Mouse (Mus musculus) intestine, embryonic 14.5 days (tissue): ENCODE data around the gene Trim50. TPM values are rescaled to one million over a fixed set of nuclear protein-coding genes. Genes with fewer than 3 reads are reported as not detected.
A peak's percentile ranks its signal among the peaks of the same experiment; 100 is the strongest.

ENCODE experiments used
- ATAC-seq: fragments of 200-750 bp; cut with Nextera tagmentation; replicated peaks from 2 replicates; pipeline ENCODE4 v1.8.0; 2017; ENCODE audit warnings: low read depth, moderate number of reproducible peaks, moderate TSS enrichment, moderate library complexity; ENCODE audit not compliant: low FRiP score, low TSS enrichment
- DNase-seq: peaks from one replicate; pipeline ENCODE4 v3.0.0-alpha.2; 2018; ENCODE audit warnings: low spot score
- H3K27ac ChIP-seq: fragments of 300-500 bp; sonication (generic); 2 replicates; pipeline ENCODE4 v1.5.1; 2014; ENCODE audit warnings: low read depth, mild to moderate bottlenecking, control low read depth
- H3K27me3 ChIP-seq: fragments of 300-500 bp; sonication (generic); replicated peaks from 2 replicates; pipeline ENCODE4 v1.6.1; 2014; ENCODE audit warnings: low read length, control low read depth; ENCODE audit not compliant: control insufficient read depth, insufficient read depth
- H3K36me3 ChIP-seq: fragments of 300-500 bp; sonication (generic); 2 replicates; pipeline ENCODE4 v1.6.1; 2014; ENCODE audit warnings: low read length, control low read depth; ENCODE audit not compliant: control insufficient read depth, insufficient read depth
- H3K4me1 ChIP-seq: fragments of 300-500 bp; sonication (generic); replicated peaks from 2 replicates; pipeline ENCODE4 v1.6.1; 2014; ENCODE audit warnings: low read length, control low read depth, mixed read lengths; ENCODE audit not compliant: control insufficient read depth, insufficient read depth
- H3K4me2 ChIP-seq: fragments of 300-500 bp; sonication (generic); 2 replicates; pipeline ENCODE4 v1.6.1; 2014; ENCODE audit warnings: low read length
- H3K4me3 ChIP-seq: fragments of 300-500 bp; sonication (generic); 2 replicates; pipeline ENCODE4 v1.5.1; 2014; ENCODE audit warnings: low read depth, low read length, control low read depth, mixed read lengths
- H3K9ac ChIP-seq: fragments of 300-500 bp; sonication (generic); 2 replicates; pipeline ENCODE4 v1.6.1; 2014; ENCODE audit warnings: mild to moderate bottlenecking, low read length
- H3K9me3 ChIP-seq: fragments of 300-500 bp; sonication (generic); 2 replicates; pipeline ENCODE4 v1.6.1; 2016; ENCODE audit warnings: low read length, control low read depth; ENCODE audit not compliant: control insufficient read depth
- WGBS: fragments of 180-500 bp; shearing (Covaris S2); extraction: QIAGEN DNeasy Blood & Tissue Kit; methylation state at CpG from one replicate; pipeline ENCODE4 v1.1.7; 2014; 5-methylcytosine and 5-hydroxymethylcytosine counted together
- polyA plus RNA-seq: library from polyadenylated mRNA; unstranded; fragments of >200 nt; fragmentation: Nextera tagmentation; extraction: Ambion mirVana; gene quantifications from 2 replicates; pipeline ENCODE4 v1.2.1, GENCODE M21; 2014

Gene Trim50
- polyA plus RNA-seq, 1 experiment from 2014 or later: not detected

DNA sequence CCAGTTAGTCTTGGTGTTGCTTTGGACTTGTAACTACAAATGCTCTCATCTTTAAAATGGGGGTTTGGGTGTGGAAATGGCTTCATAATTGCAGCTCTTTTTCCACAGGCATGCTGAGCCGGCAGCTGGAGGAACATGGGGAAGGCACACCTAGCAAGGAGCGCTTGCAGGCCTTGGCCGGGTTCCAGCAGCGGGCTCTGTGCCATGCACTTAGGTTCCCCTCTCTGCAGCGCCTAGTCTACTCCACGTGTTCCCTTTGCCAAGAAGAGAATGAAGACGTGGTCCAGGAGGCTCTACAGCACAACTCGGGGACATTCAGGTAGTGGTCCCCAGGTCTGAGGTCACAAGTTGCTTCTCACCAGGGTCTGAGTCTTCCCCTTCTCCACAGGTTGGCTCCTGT, 22.1 kb downstream of the Trim50 start:
- H3K4me2 ChIP-seq: no peak overlapping the region
- DNase-seq (no peak), ATAC-seq (no peak)
- 72% methylated on average over 8 of the region's 8 CpGs for WGBS
- no peaks in the 10 kb centered on the region for H3K27me3 ChIP-seq
- H3K4me1 ChIP-seq: peaks cover 8% of the 10 kb centered on the region
- H3K4me3 ChIP-seq: no peak overlapping the region
- H3K9me3 ChIP-seq: no peaks in the 10 kb centered on the region
- peaks cover 80% of the 10 kb centered on the region for H3K36me3 ChIP-seq
- no peak overlapping the region for H3K27ac ChIP-seq
- no peak overlapping the region for H3K9ac ChIP-seq

DNA sequence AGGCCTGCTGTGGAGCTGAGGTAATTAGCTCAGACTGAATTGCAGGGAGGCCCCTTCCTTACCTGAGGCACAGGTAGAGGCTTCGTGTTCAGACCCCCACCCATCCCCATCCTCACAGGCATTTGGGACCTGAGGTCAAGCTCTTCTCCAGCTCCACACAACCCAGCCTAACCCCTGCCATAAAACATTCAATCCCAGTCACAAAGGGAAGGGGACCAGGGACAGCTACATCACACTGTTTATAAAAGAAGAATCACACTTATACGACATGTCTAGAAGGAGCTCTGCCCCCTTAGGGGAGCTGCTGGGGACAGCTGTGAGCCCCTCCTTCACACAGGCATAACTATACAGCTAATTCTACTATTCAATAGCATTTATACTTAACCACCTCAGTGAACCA, 23.2 kb downstream of the Trim50 start:
- WGBS: 52% methylated on average over 2 of the region's 2 CpGs
- Histone ChIP-seq H3K36me3 (peaks cover 92% of the 10 kb centered on the region), H3K9me3 (no peaks in the 10 kb centered on the region), H3K4me3 (no peak overlapping the region), H3K27me3 (no peaks in the 10 kb centered on the region), H3K27ac (no peak overlapping the region), H3K4me2 (no peak overlapping the region), H3K9ac (no peak overlapping the region), H3K4me1 (no peaks in the 10 kb centered on the region)
- no peak for ATAC-seq
- DNase-seq: no peak

GRCm38 (mm10) chr5:135380681-135381080, 27.6 kb downstream of the Trim50 start:
- WGBS: 95% methylated on average over 4 of the region's 4 CpGs
- Histone ChIP-seq H3K4me3 (no peak overlapping the region), H3K27me3 (no peaks in the 10 kb centered on the region), H3K9ac (no peak overlapping the region), H3K9me3 (no peaks in the 10 kb centered on the region), H3K4me1 (no peaks in the 10 kb centered on the region), H3K27ac (no peak overlapping the region), H3K4me2 (no peak overlapping the region), H3K36me3 (peaks cover 98% of the 10 kb centered on the region)
- ATAC-seq: no peak
- DNase-seq: no peak

DNA sequence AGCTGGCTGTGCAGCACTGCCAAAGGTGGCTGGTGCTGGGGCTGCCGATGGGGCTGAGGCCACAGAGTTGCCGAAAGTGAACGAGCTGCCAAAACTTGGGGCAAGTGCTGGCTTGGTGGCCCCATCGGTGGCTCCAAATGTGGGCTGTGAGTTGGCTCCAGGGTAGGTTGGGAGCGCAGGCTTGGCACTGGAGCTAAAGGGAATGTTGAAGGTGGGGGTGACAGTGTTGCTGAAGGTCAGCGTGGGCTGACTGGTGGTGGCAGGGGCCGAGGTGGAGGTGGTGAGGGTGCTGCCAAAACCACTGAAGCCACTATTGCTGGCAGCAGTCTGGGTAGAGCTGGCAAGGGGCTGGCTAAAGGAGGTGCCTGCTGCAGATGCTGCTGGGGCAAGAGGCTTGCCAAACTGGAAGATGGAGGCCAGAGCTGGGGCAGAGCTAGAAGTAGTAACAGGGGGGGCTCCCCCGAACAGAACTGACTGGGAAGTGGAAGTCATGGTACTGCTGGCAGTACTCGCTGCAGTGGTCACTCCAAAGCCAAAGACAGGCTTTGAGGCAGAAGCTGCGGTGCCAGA, 28.3 kb downstream of the Trim50 start:
- ATAC-seq (no peak), DNase-seq (no peak)
- no peaks in the 10 kb centered on the region for H3K27me3 ChIP-seq
- peaks cover 94% of the 10 kb centered on the region for H3K36me3 ChIP-seq
- no peak overlapping the region for H3K9ac ChIP-seq
- no peak overlapping the region for H3K4me2 ChIP-seq
- no peak overlapping the region for H3K27ac ChIP-seq
- WGBS: 92% methylated on average over 10 of the region's 10 CpGs
- H3K9me3 ChIP-seq: no peaks in the 10 kb centered on the region
- no peak overlapping the region for H3K4me3 ChIP-seq
- H3K4me1 ChIP-seq: no peaks in the 10 kb centered on the region

DNA sequence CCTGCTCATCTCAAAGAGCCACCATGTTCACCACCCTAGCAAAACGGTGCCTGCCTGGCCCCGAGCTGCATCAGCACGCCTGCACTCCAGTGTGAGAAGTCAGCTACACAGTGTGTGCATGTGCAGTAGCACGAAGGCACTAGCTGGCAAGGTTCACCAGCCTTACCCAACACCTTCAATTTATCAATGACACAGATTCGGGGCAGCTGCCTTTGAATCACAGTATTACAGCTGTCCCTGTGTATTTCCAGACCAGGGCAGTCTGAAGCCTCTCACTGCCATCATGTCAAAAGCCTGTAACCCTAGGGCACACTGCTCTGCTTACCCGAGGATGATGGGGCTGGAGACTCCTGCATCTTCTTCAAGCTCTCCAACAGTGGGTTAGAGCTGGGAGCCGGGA, 29.7 kb downstream of the Trim50 start:
- H3K27me3 ChIP-seq: no peaks in the 10 kb centered on the region
- no peak for DNase-seq
- WGBS: 90% methylated on average over 7 of the region's 7 CpGs
- H3K4me2 ChIP-seq: no peak overlapping the region
- no peak overlapping the region for H3K27ac ChIP-seq
- no peaks in the 10 kb centered on the region for H3K4me1 ChIP-seq
- H3K36me3 ChIP-seq: peaks cover 96% of the 10 kb centered on the region
- H3K4me3 ChIP-seq: no peak overlapping the region
- no peaks in the 10 kb centered on the region for H3K9me3 ChIP-seq
- no peak for ATAC-seq
- H3K9ac ChIP-seq: no peak overlapping the region

GRCm38 (mm10) chr5:135383771-135384170, 30.7 kb downstream of the Trim50 start:
- 74% methylated on average over 10 of the region's 10 CpGs for WGBS
- H3K9me3 ChIP-seq: no peaks in the 10 kb centered on the region
- no peak for ATAC-seq
- peaks cover 96% of the 10 kb centered on the region for H3K36me3 ChIP-seq
- no peak for DNase-seq
- H3K27ac ChIP-seq: no peak overlapping the region
- H3K9ac ChIP-seq: no peak overlapping the region
- no peaks in the 10 kb centered on the region for H3K27me3 ChIP-seq
- H3K4me2 ChIP-seq: no peak overlapping the region
- H3K4me1 ChIP-seq: no peaks in the 10 kb centered on the region
- no peak overlapping the region for H3K4me3 ChIP-seq

GRCm38 (mm10) chr5:135394004-135394823, 41.1 kb downstream of the Trim50 start, which contains the start of gene Pom121:
Gene Pom121, minus strand, starts transcription at chr5:135394546.
- Histone ChIP-seq H3K9ac (peak within 1 kb of the TSS; percentile 96), H3K4me2 (peak within 1 kb of the TSS; percentile 66), H3K36me3 (peaks cover 32% of the 10 kb centered on the region), H3K9me3 (no peaks in the 10 kb centered on the region), H3K4me3 (peak within 1 kb of the TSS; percentile 92), H3K4me1 (peaks cover 8% of the 10 kb centered on the region; the same call in 1 of the 2 replicates), H3K27me3 (no peaks in the 10 kb centered on the region), H3K27ac (peak within 1 kb of the TSS; percentile 82)
- WGBS: under 1% methylated on average over 75 of the region's 110 CpGs
- peak; percentile 93 for ATAC-seq
- peak; percentile 88 for DNase-seq

GRCm38 (mm10) chr5:135395826-135396225, 42.7 kb downstream of the Trim50 start:
- no peak for ATAC-seq
- peaks cover 8% of the 10 kb centered on the region; the same call in 1 of the 2 replicates for H3K4me1 ChIP-seq
- no peak overlapping the region for H3K4me3 ChIP-seq
- H3K9ac ChIP-seq: no peak overlapping the region
- no peaks in the 10 kb centered on the region for H3K27me3 ChIP-seq
- no peak overlapping the region for H3K4me2 ChIP-seq
- no peak overlapping the region for H3K27ac ChIP-seq
- H3K36me3 ChIP-seq: peaks cover 16% of the 10 kb centered on the region
- no peaks in the 10 kb centered on the region for H3K9me3 ChIP-seq
- WGBS: 48% methylated on average over 5 of the region's 5 CpGs
- DNase-seq: no peak
